15 mouse cellular contexts compared by ENCODE assay signal in genomic region chr17:26628479-26628878, GRCm38 (mm10). TPM values are rescaled to one million over a fixed set of nuclear protein-coding genes. Genes with fewer than 3 reads are reported as not detected.
A peak's percentile ranks its signal among the peaks of the same experiment; 100 is the strongest.
DNase-seq lines count a peak whose midpoint lies in the region; ATAC-seq and TF ChIP-seq lines count a peak whose summit lies in the region.
"Had no signal": no experiment of that assay in that cellular context is flagged by ENCODE, and none has a peak within 500 bp of the region (broad histone marks: within the 10 kb centered on the region; RNA-seq: fewer than 3 reads in every experiment).

No protein-coding gene starts in this region.

- no peak for TF ChIP-seq EP300 in stomach, postnatal 0 days (optimal IDR thresholded peaks at IDR 0.05)

- no peaks in the 10 kb centered on the region for H3K9me3 ChIP-seq in kidney, postnatal 0 days (replicated peaks; ENCODE audit: low read length)
- H3K9me3 ChIP-seq in midbrain, postnatal 0 days (ENCODE audit: low read length): no peaks in the 10 kb centered on the region
- H3K9me3 ChIP-seq in midbrain, embryonic 15.5 days: no peaks in the 10 kb centered on the region
- H3K9me3 ChIP-seq in stomach, postnatal 0 days (ENCODE audit: control insufficient read depth, low read length): no peaks in the 10 kb centered on the region
- H3K9me3 ChIP-seq: heart, embryonic 12.5 days; kidney, embryonic 15.5 days; limb, embryonic 15.5 days; midbrain, embryonic 12.5 days had no signal

- no peak for ATAC-seq in kidney, postnatal 0 days (replicated peaks; ENCODE audit: low FRiP score, low read depth)
- ATAC-seq in midbrain, postnatal 0 days (ENCODE audit: low FRiP score): no peak
- no peak for ATAC-seq in midbrain, embryonic 15.5 days (replicated peaks)
- 0 out of 2 replicates have a peak, but pooled peaks have one; percentile 18 for ATAC-seq in common myeloid progenitor, adult 5-6 weeks (replicated peaks; ENCODE audit: low read depth, poor library complexity, severe bottlenecking)
- ATAC-seq in stomach, postnatal 0 days (ENCODE audit: low FRiP score, low TSS enrichment): no peak
- ATAC-seq: activated CD4-positive, CD25-positive, alpha-beta regulatory T cell, adult 4 months had no signal

- H3K36me3 ChIP-seq in kidney, postnatal 0 days (ENCODE audit: insufficient read depth, low read length): peaks cover 39% of the 10 kb centered on the region
- peaks cover 73% of the 10 kb centered on the region for H3K36me3 ChIP-seq in midbrain, postnatal 0 days (ENCODE audit: insufficient read depth, low read length)
- peaks cover 50% of the 10 kb centered on the region for H3K36me3 ChIP-seq in midbrain, embryonic 15.5 days (replicated peaks)
- peaks cover 15% of the 10 kb centered on the region for H3K36me3 ChIP-seq in stomach, postnatal 0 days (ENCODE audit: control insufficient read depth, insufficient read depth, low read length)

- H3K9ac ChIP-seq in kidney, postnatal 0 days (ENCODE audit: low read depth, low read length): no peak overlapping the region
- H3K9ac ChIP-seq in midbrain, postnatal 0 days (replicated peaks; ENCODE audit: low read length, poor library complexity, severe bottlenecking): no peak overlapping the region
- H3K9ac ChIP-seq in midbrain, embryonic 15.5 days: no peak overlapping the region
- H3K9ac ChIP-seq in stomach, postnatal 0 days (ENCODE audit: low read length): no peak overlapping the region
- H3K9ac ChIP-seq: heart, embryonic 12.5 days; kidney, embryonic 15.5 days; limb, embryonic 15.5 days; midbrain, embryonic 12.5 days had no signal

- no peak overlapping the region for H3K4me3 ChIP-seq in kidney, postnatal 0 days (replicated peaks; ENCODE audit: low read depth, low read length)
- H3K4me3 ChIP-seq in midbrain, postnatal 0 days (ENCODE audit: low read depth, low read length): no peak overlapping the region
- no peak overlapping the region for H3K4me3 ChIP-seq in midbrain, embryonic 15.5 days
- no peak overlapping the region for H3K4me3 ChIP-seq in stomach, postnatal 0 days (ENCODE audit: low read depth, low read length)
- H3K4me3 ChIP-seq: heart, embryonic 12.5 days; kidney, embryonic 15.5 days; limb, embryonic 15.5 days; midbrain, embryonic 12.5 days had no signal

- H3K4me1 ChIP-seq in kidney, postnatal 0 days (replicated peaks; ENCODE audit: insufficient read depth, low read length): no peaks in the 10 kb centered on the region
- no peaks in the 10 kb centered on the region for H3K4me1 ChIP-seq in midbrain, postnatal 0 days (ENCODE audit: insufficient read depth, low read length)
- no peaks in the 10 kb centered on the region for H3K4me1 ChIP-seq in midbrain, embryonic 15.5 days
- H3K4me1 ChIP-seq in stomach, postnatal 0 days (replicated peaks; ENCODE audit: control insufficient read depth, insufficient read depth): no peaks in the 10 kb centered on the region
- H3K4me1 ChIP-seq: heart, embryonic 12.5 days; kidney, embryonic 15.5 days; limb, embryonic 15.5 days; midbrain, embryonic 12.5 days had no signal

- TF ChIP-seq CTCF in kidney, postnatal 0 days (IDR thresholded peaks at IDR 0.05; ENCODE audit: low read depth): peak; percentile 54
- TF ChIP-seq CTCF in midbrain, postnatal 0 days (IDR thresholded peaks at IDR 0.05): peak; percentile 43
- peak; percentile 64 for TF ChIP-seq CTCF in stomach, postnatal 0 days (IDR thresholded peaks at IDR 0.05; ENCODE audit: low read depth)

- WGBS in kidney, postnatal 0 days: 85% methylated on average over 6 of the region's 6 CpGs
- 89% methylated on average over 6 of the region's 6 CpGs for WGBS in midbrain, postnatal 0 days
- WGBS in midbrain, embryonic 15.5 days: 91% methylated on average over 6 of the region's 6 CpGs
- WGBS in stomach, postnatal 0 days: 87% methylated on average over 6 of the region's 6 CpGs

- no peak for DNase-seq in kidney, postnatal 0 days (ENCODE audit: low spot score)
- DNase-seq in kidney, postnatal 14 days: no peak
- DNase-seq in midbrain, postnatal 0 days (ENCODE audit: low spot score): no peak
- DNase-seq in stomach, postnatal 0 days (ENCODE audit: low spot score): no peak
- DNase-seq in retina, postnatal 1 day: no peak
- DNase-seq: cerebellum, adult 11 months; cerebellum, postnatal 25 days; gastrocnemius, postnatal 36 days had no signal

- no peak overlapping the region for H3K27ac ChIP-seq in kidney, postnatal 0 days
- H3K27ac ChIP-seq in midbrain, postnatal 0 days (ENCODE audit: low read depth, low read length): no peak overlapping the region
- H3K27ac ChIP-seq in midbrain, embryonic 15.5 days: no peak overlapping the region
- no peak overlapping the region for H3K27ac ChIP-seq in stomach, postnatal 0 days (replicated peaks)
- H3K27ac ChIP-seq: kidney, embryonic 15.5 days; limb, embryonic 15.5 days; midbrain, embryonic 12.5 days had no signal

- no peaks in the 10 kb centered on the region for H3K27me3 ChIP-seq in kidney, postnatal 0 days (ENCODE audit: insufficient read depth, low read length)
- H3K27me3 ChIP-seq in midbrain, postnatal 0 days (ENCODE audit: insufficient read depth, low read length): no peaks in the 10 kb centered on the region
- no peaks in the 10 kb centered on the region for H3K27me3 ChIP-seq in midbrain, embryonic 15.5 days (replicated peaks)
- H3K27me3 ChIP-seq in stomach, postnatal 0 days (ENCODE audit: control insufficient read depth, insufficient read depth, low read length): no peaks in the 10 kb centered on the region
- H3K27me3 ChIP-seq: heart, embryonic 12.5 days; kidney, embryonic 15.5 days; limb, embryonic 15.5 days; midbrain, embryonic 12.5 days had no signal

- H3K4me2 ChIP-seq in kidney, postnatal 0 days (ENCODE audit: low read length): no peak overlapping the region
- no peak overlapping the region for H3K4me2 ChIP-seq in midbrain, postnatal 0 days (ENCODE audit: low read depth, low read length, poor library complexity, severe bottlenecking)
- no peak overlapping the region for H3K4me2 ChIP-seq in midbrain, embryonic 15.5 days
- H3K4me2 ChIP-seq in stomach, postnatal 0 days (replicated peaks; ENCODE audit: low read depth): no peak overlapping the region
- H3K4me2 ChIP-seq: heart, embryonic 12.5 days; kidney, embryonic 15.5 days; limb, embryonic 15.5 days; midbrain, embryonic 12.5 days had no signal

RNA-seq across cellular contexts. Expression of gene Atp6v0e, which starts 34.6 kb away (rescaled TPM):
- polyA plus RNA-seq in kidney, postnatal 0 days (2015; fragmentation: Nextera tagmentation; extraction: Ambion mirVana): 459 and 492 TPM in 2 replicates
- total RNA-seq in midbrain, postnatal 0 days (2014; rRNA removed): 45.0 and 85.3 TPM in 2 replicates
- polyA plus RNA-seq in midbrain, postnatal 0 days (2015; fragmentation: Nextera tagmentation; extraction: Ambion mirVana): 80.6 and 86.8 TPM in 2 replicates
- polyA plus RNA-seq in midbrain, embryonic 15.5 days (2015; fragmentation: Nextera tagmentation; extraction: Ambion mirVana): 82.7 and 89.4 TPM in 2 replicates
- 236 and 246 TPM in 2 replicates for total RNA-seq in common myeloid progenitor, adult 5-6 weeks (2017)
- polyA plus RNA-seq in stomach, postnatal 0 days (2015; fragmentation: Nextera tagmentation; extraction: Ambion mirVana): 334 and 340 TPM in 2 replicates
